Mouse (Mus musculus): ENCODE measurements around the gene Gadd45g. TPM values are rescaled to one million over a fixed set of nuclear protein-coding genes. Genes with fewer than 3 reads are reported as not detected.

Gadd45g gene
- 21.2 to 31.0 TPM (median 23.9 TPM) in 4 replicates for total RNA-seq (2023)

DNA sequence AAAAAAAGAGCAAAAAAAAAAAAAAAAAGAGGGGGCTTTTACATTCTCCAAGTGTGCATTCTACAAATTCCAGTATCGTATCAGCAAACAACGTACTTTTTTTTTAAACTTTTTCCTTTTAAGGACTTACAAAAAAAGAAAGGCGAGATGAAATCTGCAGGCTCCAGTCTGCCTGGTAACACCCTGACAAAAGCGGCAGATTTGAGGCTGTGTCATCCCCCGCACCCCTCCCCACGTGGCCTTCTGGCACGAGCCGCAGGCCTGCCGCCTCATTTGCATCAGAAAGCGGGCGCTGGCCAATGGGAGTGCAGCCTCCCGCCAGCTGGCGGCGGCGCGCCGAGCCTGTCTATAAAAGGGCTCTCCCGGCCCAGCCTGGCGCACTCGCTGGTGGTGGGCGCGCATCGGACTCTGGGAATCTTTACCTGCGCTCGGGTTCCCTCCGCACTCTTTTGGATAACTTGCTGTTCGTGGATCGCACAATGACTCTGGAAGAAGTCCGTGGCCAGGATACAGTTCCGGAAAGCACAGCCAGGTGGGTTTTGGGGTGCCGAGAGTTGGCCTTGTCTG, at the start of gene Gadd45g:
TSS of gene Gadd45g (plus strand) at position 378 of the 567 bp plus-strand sequence.

Other genes starting within 250 kb of the Gadd45g start
- 23.2 to 28.7 TPM (median 26.7 TPM) in 4 replicates for gene Cks2, start 201.4 kb upstream of the Gadd45g start, total RNA-seq (2023)
- 57.7 to 64.2 TPM (median 62.5 TPM) in 4 replicates for gene Secisbp2, start 195.0 kb upstream of the Gadd45g start, total RNA-seq (2023)
- gene Sema4d, start 52.9 kb upstream of the Gadd45g start, total RNA-seq (2023) = 236 to 265 TPM (median 260 TPM) in 4 replicates